Mouse (Mus musculus) regulatory T cell (primary cell): ENCODE measurements at regions not wholly inside any gene's neighbourhood (a gene's known extent, or its start where the extent isn't known, plus 50 kb on each side); places are given as distances from the start of the nearest gene placed in this dataset.

ENCODE experiments used
- in situ Hi-C: fragments of 300-600 bp; cut with MboI, MseI; formaldehyde crosslinking; loops from one replicate; pipeline ENCODE4 v1.15.1; 2025; ENCODE audit warnings: high pct_unique_total_duplicates

GRCm38 (mm10) chr6:107629376-107629775 is 99.8 kb downstream of the Lrrn1 start:
- in situ Hi-C loops, result loop anchor here (25.0 kb wide), 1 partner anchor 792 kb away; no protein-coding TSS in a partner anchor

DNA sequence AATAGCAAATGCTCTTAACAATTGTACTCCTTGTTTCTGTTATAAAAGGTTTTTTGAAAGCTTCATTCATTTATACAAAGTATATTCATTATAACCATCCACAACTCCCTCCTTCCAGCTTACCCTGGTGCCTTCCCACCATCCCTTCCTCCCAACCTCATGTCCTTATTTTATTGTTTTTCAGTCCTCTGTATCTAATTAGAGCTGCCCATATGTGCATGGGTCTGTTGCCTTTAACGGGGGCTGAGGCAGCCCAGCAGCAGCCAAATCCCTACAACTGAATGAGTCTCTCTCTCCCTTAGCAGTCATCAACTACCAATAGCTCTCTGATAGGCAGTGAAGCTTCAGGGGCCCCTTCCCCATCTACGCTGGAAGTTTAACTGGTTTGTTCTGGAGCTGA is 116.2 kb downstream of the Lrrn1 start:
- in situ Hi-C loops, result loop anchor here (25.0 kb wide), 1 partner anchor 808 kb away; no protein-coding TSS in a partner anchor

DNA sequence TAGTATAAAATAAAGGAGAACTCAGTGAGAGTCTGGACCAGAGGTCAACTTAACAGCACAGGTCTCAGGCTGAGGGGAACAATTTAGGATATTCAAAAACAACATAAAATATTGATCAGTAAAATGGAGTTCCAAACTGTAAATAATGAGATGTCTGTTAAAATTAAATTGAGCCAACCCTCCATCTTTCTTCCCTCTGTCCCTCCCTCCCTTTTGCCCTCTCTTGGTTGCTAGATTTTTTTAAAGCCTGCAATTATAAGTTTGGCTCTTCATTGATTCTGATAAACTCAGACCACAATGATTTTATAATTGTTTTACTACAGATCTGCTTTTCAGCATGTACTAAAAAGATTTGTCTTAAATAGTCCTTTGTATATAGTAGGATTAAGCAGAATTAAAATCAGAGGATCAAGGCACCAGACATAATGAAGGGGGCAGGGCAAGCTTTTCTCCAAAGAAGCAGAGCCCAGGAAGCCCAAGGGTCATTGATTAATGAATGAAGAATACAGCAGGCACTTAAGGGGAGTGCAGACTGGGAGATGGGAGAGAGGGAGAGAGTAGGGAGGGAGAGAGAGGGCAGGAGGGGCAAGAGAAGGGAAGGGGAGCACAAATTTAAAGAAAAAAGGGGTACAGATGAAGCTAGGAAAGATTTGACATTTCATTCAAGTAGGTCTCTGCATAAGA is 124.4 kb downstream of the Lrrn1 start:
- in situ Hi-C loops, result no loop called here

DNA sequence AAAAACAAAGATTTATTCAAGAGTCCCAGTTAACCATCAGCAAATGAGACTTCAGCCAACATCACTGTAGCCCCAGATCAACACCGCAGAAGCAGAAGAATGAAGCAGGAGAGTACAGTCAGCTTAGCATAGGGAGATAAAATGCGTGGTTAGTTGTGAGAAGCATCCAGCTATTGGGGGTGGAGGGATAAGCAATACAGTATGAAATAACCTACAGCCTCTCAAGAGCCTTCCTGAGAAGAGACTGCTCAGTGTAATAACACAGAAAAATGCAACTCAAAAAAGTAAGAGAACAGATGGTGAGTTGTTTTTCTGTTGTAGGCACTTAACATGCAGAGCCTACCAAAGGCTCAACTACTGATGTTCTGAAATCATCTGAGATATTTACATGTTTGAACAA is 128.2 kb downstream of the Lrrn1 start:
- in situ Hi-C loops, result no loop called here

GRCm38 (mm10) chr6:107661009-107661764 is 131.6 kb downstream of the Lrrn1 start:
- in situ Hi-C loops, result no loop called here

DNA sequence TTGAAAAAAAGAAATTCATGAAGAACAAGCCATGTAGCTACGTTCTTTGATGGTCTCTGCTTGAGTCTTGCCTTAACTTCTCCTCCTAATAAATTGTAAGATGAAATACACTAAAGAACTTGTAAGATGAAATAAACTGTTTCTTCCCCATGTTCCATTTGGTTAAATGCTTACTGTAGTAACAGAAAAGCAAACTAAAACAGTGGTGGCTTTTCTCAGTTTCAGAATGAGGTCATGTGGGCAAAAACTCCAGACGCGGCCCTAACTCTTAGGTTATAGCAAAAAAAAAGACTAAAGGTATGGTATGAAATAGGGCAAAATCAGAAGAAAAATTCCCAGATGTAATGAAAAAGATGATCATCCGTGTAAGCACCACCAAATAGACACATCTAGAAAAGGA is 169.7 kb downstream of the Lrrn1 start:
- in situ Hi-C loops, result no loop called here

DNA sequence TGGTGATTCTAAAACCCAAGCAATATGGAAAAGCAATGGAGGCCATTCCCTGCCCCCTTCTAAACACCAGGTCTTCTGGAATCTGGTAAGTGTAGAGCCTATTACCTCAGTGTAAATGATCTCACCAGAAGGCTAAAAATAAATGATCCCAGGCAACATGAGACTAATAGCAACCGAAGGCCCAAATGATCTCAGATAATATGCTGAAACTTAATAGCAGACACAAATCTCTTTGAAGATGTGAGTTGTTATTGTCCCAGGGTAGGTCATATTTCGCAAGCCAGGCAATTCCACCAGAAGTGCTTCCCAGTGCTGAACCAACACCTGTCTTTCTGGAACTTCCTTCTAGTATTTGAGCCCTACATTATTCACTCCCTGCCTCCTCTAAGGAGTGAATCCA is 178.6 kb downstream of the Lrrn1 start:
- in situ Hi-C loops, result no loop called here

- in situ Hi-C loops, result no loop called here
These were observed 179.0 kb downstream of the Lrrn1 start for GRCm38 (mm10) chr6:107708608-107709007.

- in situ Hi-C loops, result no loop called here
These were observed 180.8 kb downstream of the Lrrn1 start for GRCm38 (mm10) chr6:107710360-107710759.

DNA sequence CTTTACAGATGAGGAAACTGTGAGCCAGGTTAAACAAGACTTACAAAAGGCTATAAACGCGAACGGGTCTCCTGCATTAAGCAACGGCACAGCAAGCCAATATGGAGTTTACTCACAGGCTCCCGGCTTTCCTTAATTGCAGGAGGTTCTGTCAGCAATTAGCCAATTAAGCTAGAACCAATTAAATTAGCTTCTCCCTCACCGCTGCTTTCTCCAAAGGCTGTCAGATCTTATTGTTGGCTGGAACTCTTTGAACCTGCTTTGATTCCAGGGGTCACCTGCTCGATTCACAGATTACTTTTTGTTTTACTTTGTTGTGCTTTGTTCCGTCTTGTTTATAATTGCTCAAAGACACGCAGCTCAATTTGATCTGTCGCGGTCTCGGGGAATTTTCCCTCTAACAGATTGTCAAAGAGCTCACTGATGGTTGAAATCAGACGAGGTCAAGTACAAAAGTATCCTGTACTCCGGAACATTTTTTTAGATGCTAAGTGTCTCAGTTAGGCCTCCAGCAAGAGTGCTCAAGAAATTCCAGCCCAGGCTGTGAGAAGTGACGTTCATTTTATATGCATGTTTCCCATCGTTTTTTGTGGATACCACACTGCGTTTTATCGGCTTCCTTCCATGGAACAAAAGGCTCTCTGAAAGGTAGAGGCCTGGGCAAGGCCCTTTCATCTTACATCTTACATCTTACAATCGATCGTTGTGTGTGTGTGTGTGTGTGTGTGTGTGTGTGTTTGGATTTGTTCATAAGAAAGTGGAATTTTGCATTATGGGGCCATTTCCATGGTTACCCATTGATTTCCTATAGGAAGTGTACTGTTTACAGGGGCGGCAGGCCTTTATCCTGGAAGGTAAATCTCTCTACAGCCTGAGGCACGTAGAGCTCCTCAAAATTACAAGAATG is 181.9 kb downstream of the Lrrn1 start:
- in situ Hi-C loops, result no loop called here

- in situ Hi-C loops, result no loop called here
These were observed 183.5 kb downstream of the Lrrn1 start for GRCm38 (mm10) chr6:107713051-107713450.

- in situ Hi-C loops, result no loop called here
These were observed 187.6 kb downstream of the Lrrn1 start for GRCm38 (mm10) chr6:107717194-107717593.

- in situ Hi-C loops, result no loop called here
These were observed 200.7 kb downstream of the Lrrn1 start for GRCm38 (mm10) chr6:107730294-107730693.

GRCm38 (mm10) chr6:107734773-107735172 is 205.2 kb downstream of the Lrrn1 start:
- in situ Hi-C loops, result no loop called here

DNA sequence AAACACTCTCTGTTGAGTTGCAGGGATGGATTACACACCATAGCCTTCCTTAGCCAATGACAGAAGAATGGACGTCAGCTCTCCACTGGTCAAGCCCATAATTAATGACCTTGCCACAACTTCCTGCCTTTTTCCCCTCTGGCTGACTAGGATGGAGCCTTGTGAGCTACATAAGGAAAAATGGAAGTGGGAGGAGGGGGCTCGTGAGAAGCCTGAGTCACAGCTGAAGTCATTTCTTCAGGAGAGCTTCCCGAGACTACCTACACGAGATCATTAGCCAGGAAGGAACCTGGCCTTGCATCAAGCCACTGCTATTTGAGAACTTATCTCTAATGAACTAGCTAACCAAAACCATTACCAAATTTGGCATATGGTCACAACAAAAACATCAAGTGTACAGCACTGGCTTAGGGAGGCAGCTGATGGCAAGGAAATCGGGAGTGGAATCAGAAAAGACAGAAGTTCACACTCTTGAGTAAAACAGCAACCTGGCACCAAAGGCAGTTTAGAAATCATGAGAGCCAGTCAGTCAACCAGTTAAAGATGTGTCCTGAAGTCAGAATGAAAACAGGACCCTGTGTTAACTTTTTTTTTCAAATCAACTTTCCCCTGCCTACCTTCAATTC is 219.7 kb downstream of the Lrrn1 start:
- in situ Hi-C loops, result no loop called here

DNA sequence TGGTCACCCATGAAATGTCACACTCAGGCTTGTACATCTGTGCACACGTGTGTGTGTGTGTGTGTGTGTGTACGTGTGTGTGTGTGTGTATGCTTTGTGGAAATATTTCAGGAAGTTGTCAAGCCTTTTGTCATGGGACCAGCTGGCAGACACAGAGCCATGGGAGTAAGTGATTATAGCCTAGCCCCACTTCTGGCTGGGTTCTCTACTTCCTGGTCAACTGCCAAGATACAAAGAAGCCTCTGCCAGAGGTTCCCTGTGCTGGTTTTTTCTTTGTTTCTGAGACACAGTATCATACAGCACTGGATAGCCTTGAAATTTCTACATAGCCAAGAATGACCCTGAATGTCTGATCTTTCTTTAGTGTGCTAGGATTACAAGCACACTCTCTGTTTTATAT is 220.2 kb downstream of the Lrrn1 start:
- in situ Hi-C loops, result no loop called here

- in situ Hi-C loops, result no loop called here
These were observed 222.6 kb downstream of the Lrrn1 start for GRCm38 (mm10) chr6:107752156-107752555.

- in situ Hi-C loops, result no loop called here
These were observed 225.6 kb downstream of the Lrrn1 start for GRCm38 (mm10) chr6:107755158-107755557.

DNA sequence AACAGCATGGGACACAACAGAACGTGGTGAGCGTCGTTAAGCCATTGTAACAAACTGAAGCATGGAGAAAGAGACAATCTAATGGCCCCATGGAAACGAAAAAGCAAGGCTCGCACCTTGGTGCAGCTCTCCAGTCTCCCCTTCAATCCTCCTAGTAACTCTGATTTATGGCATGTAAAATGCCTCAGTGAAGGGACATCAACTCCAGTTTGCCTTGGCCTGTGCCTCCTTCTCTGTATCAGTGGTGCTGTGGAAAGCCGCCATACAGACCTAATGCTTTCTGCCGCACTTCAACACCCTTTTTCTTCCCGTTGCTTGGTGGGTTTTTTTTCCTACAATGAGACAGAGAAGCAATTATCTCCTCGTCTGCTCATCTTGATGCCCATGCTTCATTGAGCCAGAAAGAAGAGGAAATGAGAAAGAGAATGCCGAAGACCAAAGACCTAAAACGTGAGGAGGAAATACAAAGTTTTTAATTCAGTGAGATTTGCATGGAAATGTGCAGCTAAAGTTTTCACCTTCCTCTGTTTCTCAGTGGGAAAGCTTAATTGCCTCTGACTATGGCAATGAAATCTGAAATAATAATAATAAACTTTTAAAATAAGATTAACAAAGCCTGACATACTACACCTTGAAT is 241.4 kb downstream of the Lrrn1 start:
- in situ Hi-C loops, result no loop called here

DNA sequence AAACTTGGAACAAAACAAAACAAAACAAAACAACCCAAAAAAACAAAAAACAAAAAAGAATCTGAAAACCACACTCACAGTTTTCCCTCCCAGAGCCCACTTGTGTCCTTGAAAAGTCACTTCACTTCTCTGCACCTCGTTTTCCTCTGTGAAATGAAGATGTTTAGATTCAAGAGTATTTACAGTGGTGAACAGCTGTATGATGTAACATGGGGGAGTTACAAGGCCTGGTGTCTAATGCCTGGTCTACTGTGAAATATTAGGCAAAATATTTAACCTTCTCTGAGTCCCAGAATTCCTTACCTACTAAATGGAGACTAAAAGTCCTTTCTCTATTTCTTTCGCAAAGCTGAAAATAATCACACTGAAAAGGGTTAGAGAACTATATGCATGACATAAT is 255.4 kb downstream of the Lrrn1 start:
- in situ Hi-C loops, result no loop called here

DNA sequence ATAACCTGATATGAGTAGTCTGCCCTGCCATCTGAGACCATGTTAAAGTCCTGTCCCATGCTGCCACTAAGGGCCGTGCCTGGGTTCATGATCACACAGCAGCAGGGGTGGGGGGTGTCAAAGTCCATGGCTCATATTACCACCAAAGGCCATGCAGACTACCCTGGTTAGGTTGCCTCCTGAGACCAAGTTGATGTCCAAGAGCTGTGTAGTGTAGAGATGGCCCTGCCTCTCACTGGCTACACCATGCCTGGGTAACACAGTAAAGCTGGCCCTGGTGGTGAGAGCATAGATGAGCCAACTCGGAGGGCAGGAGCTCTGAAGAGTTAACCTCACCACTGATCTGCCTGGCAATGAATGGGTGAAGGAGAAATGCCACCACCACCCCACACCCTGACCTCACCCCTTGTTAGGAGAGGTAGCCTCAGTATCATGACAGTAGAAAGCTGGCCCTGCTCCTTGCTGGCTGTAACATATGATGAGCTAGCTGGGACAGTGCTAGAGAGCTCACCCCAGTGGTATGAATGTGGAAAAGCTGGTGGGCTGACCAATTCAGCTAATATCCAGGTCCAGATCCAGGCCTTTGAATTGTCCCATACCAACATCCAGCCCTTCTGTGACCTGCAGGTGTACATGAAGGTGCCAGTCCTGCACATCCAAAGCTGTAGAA is 258.8 kb downstream of the Lrrn1 start:
- in situ Hi-C loops, result no loop called here
